18 mouse cellular contexts compared by ENCODE assay signal in genomic region chr10:11079506-11079905, GRCm38 (mm10). TPM values are rescaled to one million over a fixed set of nuclear protein-coding genes. Genes with fewer than 3 reads are reported as not detected.
DNase-seq lines count a peak whose midpoint lies in the region; ATAC-seq and TF ChIP-seq lines count a peak whose summit lies in the region.
"Had no signal": no experiment of that assay in that cellular context is flagged by ENCODE, and none has a peak within 500 bp of the region (broad histone marks: within the 10 kb centered on the region; RNA-seq: fewer than 3 reads in every experiment).

No protein-coding gene starts in this region.

- ATAC-seq in heart, embryonic 12.5 days (ENCODE audit: insufficient number of reproducible peaks, low FRiP score): no peak
- ATAC-seq in midbrain, embryonic 14.5 days (ENCODE audit: low FRiP score, low TSS enrichment): no peak
- no peak for ATAC-seq in hindbrain, embryonic 16.5 days
- ATAC-seq: Patski had no signal

- peaks cover 42% of the 10 kb centered on the region for H3K27me3 ChIP-seq in heart, embryonic 12.5 days (replicated peaks)
- peaks cover 13% of the 10 kb centered on the region for H3K27me3 ChIP-seq in midbrain, embryonic 14.5 days (ENCODE audit: control insufficient read depth, insufficient read depth, low read length)
- H3K27me3 ChIP-seq in midbrain, embryonic 10.5 days (ENCODE audit: low read depth, poor library complexity, severe bottlenecking): peaks cover 45% of the 10 kb centered on the region
- no peaks in the 10 kb centered on the region for H3K27me3 ChIP-seq in hindbrain, embryonic 16.5 days (replicated peaks; ENCODE audit: control insufficient read depth, insufficient read depth, low read length)

- no peak overlapping the region for H3K9ac ChIP-seq in heart, embryonic 12.5 days
- H3K9ac ChIP-seq in midbrain, embryonic 14.5 days (replicated peaks; ENCODE audit: low read length): no peak overlapping the region
- peak overlapping the region; percentile 66 for H3K9ac ChIP-seq in hindbrain, embryonic 16.5 days (ENCODE audit: low read depth, low read length)
- H3K9ac ChIP-seq: heart, embryonic 15.5 days; midbrain, embryonic 12.5 days had no signal

- H3K4me3 ChIP-seq in heart, embryonic 12.5 days: no peak overlapping the region
- H3K4me3 ChIP-seq in midbrain, embryonic 14.5 days (replicated peaks; ENCODE audit: low read depth, low read length): peak overlapping the region; percentile 40
- H3K4me3 ChIP-seq in midbrain, embryonic 10.5 days: no peak overlapping the region
- H3K4me3 ChIP-seq in hindbrain, embryonic 16.5 days (ENCODE audit: low read length): peak overlapping the region; percentile 59
- peak overlapping the region; percentile 88 for H3K4me3 ChIP-seq in olfactory bulb, adult 2 months (ENCODE audit: insufficient read depth, low read depth, low read length)
- H3K4me3 ChIP-seq: erythroblast, embryonic 14.5 days; heart, embryonic 15.5 days had no signal

- WGBS in heart, embryonic 12.5 days: 79% methylated on average over 8 of the region's 8 CpGs
- WGBS in midbrain, embryonic 14.5 days: 85% methylated on average over 8 of the region's 8 CpGs
- 85% methylated on average over 8 of the region's 8 CpGs for WGBS in midbrain, embryonic 10.5 days
- 77% methylated on average over 8 of the region's 8 CpGs for WGBS in hindbrain, embryonic 16.5 days
- 32% methylated on average over 8 of the region's 8 CpGs for WGBS in olfactory bulb, adult 2 months

- H3K9me3 ChIP-seq in heart, embryonic 12.5 days (replicated peaks): no peaks in the 10 kb centered on the region
- H3K9me3 ChIP-seq in midbrain, embryonic 14.5 days (ENCODE audit: control insufficient read depth, low read length): no peaks in the 10 kb centered on the region
- no peaks in the 10 kb centered on the region for H3K9me3 ChIP-seq in midbrain, embryonic 10.5 days (replicated peaks)
- no peaks in the 10 kb centered on the region for H3K9me3 ChIP-seq in hindbrain, embryonic 16.5 days (ENCODE audit: control insufficient read depth, low read length)
- H3K9me3 ChIP-seq: heart, embryonic 15.5 days; midbrain, embryonic 12.5 days had no signal

- no peak overlapping the region for H3K27ac ChIP-seq in heart, embryonic 12.5 days (ENCODE audit: poor library complexity, severe bottlenecking)
- no peak overlapping the region for H3K27ac ChIP-seq in midbrain, embryonic 14.5 days (replicated peaks; ENCODE audit: low read depth, low read length)
- H3K27ac ChIP-seq in midbrain, embryonic 10.5 days (replicated peaks): no peak overlapping the region
- no peak overlapping the region for H3K27ac ChIP-seq in hindbrain, embryonic 16.5 days (ENCODE audit: low read depth, low read length)
- peak overlapping the region; percentile 12; the same call in 1 of the 2 replicates for H3K27ac ChIP-seq in olfactory bulb, adult 2 months (ENCODE audit: insufficient read depth, low read depth, low read length)
- H3K27ac ChIP-seq: heart, embryonic 15.5 days; midbrain, embryonic 12.5 days had no signal

- no peaks in the 10 kb centered on the region for H3K4me1 ChIP-seq in heart, embryonic 12.5 days (replicated peaks)
- peaks cover 8% of the 10 kb centered on the region; the same call in 1 of the 2 replicates for H3K4me1 ChIP-seq in midbrain, embryonic 14.5 days (ENCODE audit: control insufficient read depth, insufficient read depth, low read length)
- H3K4me1 ChIP-seq in midbrain, embryonic 10.5 days: peaks cover 23% of the 10 kb centered on the region
- peaks cover 8% of the 10 kb centered on the region; the same call in 1 of the 2 replicates for H3K4me1 ChIP-seq in hindbrain, embryonic 16.5 days (ENCODE audit: control insufficient read depth, insufficient read depth, low read depth, low read length)
- H3K4me1 ChIP-seq in olfactory bulb, adult 2 months (ENCODE audit: control insufficient read depth, insufficient read depth, low read length): peaks cover 10% of the 10 kb centered on the region; the same call in 1 of the 2 replicates
- H3K4me1 ChIP-seq: heart, embryonic 15.5 days had no signal

- H3K4me2 ChIP-seq in heart, embryonic 12.5 days: no peak overlapping the region
- peak overlapping the region; percentile 61; the same call in 1 of the 2 replicates for H3K4me2 ChIP-seq in midbrain, embryonic 14.5 days (ENCODE audit: low read length)
- peak overlapping the region; percentile 87 for H3K4me2 ChIP-seq in hindbrain, embryonic 16.5 days (ENCODE audit: low read length)
- H3K4me2 ChIP-seq: heart, embryonic 15.5 days had no signal

- TF ChIP-seq POLR2A in olfactory bulb, adult 2 months (IDR thresholded peaks at IDR 0.05; ENCODE audit: insufficient read depth, low read depth, low read length): no peak

- DNase-seq in heart, adult 11 months: peak; percentile 76
- DNase-seq in midbrain, embryonic 14.5 days: no peak
- DNase-seq in midbrain, embryonic 10.5 days (ENCODE audit: low spot score): no peak
- DNase-seq in adrenal gland, adult 8-10 months: no peak
- DNase-seq: kidney, adult 8-10 months; lung, adult 2 months; lung, postnatal 36 days; thymus, postnatal 14 days had no signal

- no peak for TF ChIP-seq CTCF in olfactory bulb, adult 2 months (IDR thresholded peaks at IDR 0.05; ENCODE audit: insufficient read depth, low read depth, low read length)

- no peaks in the 10 kb centered on the region for H3K36me3 ChIP-seq in heart, embryonic 12.5 days
- no peaks in the 10 kb centered on the region for H3K36me3 ChIP-seq in midbrain, embryonic 14.5 days (ENCODE audit: control insufficient read depth, insufficient read depth, low read length)
- no peaks in the 10 kb centered on the region for H3K36me3 ChIP-seq in midbrain, embryonic 10.5 days
- no peaks in the 10 kb centered on the region for H3K36me3 ChIP-seq in hindbrain, embryonic 16.5 days (ENCODE audit: control insufficient read depth, insufficient read depth, low read length)
- H3K36me3 ChIP-seq: heart, embryonic 15.5 days; midbrain, embryonic 12.5 days had no signal

RNA-seq across cellular contexts. Expression of gene Grm1, which starts 2.6 kb away (rescaled TPM):
- 0.09 and 0.12 TPM in 2 replicates for polyA plus RNA-seq in heart, embryonic 12.5 days (2016; fragmentation: Nextera tagmentation; extraction: Ambion mirVana)
- polyA plus RNA-seq in midbrain, embryonic 14.5 days (2014; fragmentation: Nextera tagmentation; extraction: Ambion mirVana): 5.1 and 8.0 TPM in 2 replicates
- 0.01 and 0.09 TPM in 2 replicates for polyA plus RNA-seq in midbrain, embryonic 10.5 days (2016; fragmentation: Nextera tagmentation; extraction: Ambion mirVana)
- polyA plus RNA-seq in hindbrain, embryonic 16.5 days (2015; fragmentation: Nextera tagmentation; extraction: Ambion mirVana): 13.4 and 14.6 TPM in 2 replicates
- polyA plus RNA-seq in olfactory bulb, adult 2 months (2012; ENCODE audit: insufficient read depth, insufficient read length, low replicate concordance, missing spikeins): not detected in 2 replicates
- under 1 TPM; 0.03 to 0.62 (median 0.15) TPM for total RNA-seq in adrenal gland, adult 8-10 months (2022)
- total RNA-seq: liver, adult 2 months had no signal
- polyA plus RNA-seq: large intestine, adult 2 months; liver, adult 2 months; lung, adult 2 months; neural tube, embryonic 11.5 days; Patski had no signal

Comparison
In these comparisons a context has a peak if more than half of its experiments do, and no peak if none do; other contexts are left out.
1. H3K4me3 ChIP-seq: peak in midbrain, embryonic 14.5 days (single experiment), hindbrain, embryonic 16.5 days (single experiment) and olfactory bulb, adult 2 months (single experiment); none in heart, embryonic 12.5 days (single experiment) and midbrain, embryonic 10.5 days (single experiment).